Mouse (Mus musculus): Measurements from ENCODE around the gene Med13l. TPM values are rescaled to one million over a fixed set of nuclear protein-coding genes. Genes with fewer than 3 reads are reported as not detected.

Gene Med13l
- polyA plus RNA-seq, 1 experiment from 2014 or later = 18.2 TPM

DNA sequence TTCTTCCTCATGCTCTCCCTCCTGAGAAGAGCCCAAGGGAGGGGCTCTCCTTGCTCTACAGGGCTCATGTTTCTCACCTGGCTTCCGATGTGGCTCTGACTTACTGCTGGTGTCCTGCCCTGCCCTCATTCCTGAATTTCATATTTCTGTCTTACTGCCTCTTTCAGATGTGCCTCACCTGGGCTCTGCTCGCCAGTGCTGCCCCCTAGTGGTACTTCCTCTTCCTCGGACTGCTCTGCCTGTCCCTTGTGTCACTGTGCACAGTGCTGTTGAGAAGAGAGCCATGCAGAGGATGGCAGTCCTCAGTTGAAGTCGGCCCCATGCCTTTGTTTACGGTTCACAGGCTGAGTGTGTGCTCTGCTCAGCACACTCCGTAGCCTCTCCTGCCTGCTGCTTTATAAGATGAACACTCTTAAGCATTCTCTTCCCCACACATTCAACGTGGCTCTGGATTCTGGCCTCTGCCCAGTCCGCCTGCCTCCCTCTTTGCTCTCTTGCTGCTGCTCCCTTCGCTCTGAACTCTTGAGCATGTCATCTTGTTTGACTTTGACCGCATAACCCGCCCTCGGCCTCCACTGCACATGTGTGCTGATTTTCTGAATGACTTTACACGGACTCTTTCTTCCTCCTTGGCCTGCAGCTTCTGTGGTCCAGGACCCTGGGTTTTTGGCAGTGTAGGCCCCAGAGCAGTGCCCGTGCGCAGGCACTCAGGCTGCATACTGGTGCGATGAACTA, 147.9 kb downstream of the Med13l start:
- ATAC-seq (ENCODE audit: insufficient number of reproducible peaks, insufficient read depth, low FRiP score, low TSS enrichment) = no peak
- Histone ChIP-seq H3K36me3 (no peaks in the 10 kb centered on the region), H3K27ac (no peak overlapping the region), H3K9me3 (no peaks in the 10 kb centered on the region), H3K4me3 (no peak overlapping the region), H3K9ac (no peak overlapping the region), H3K4me2 (replicated peaks) (no peak overlapping the region), H3K27me3 (no peaks in the 10 kb centered on the region), H3K4me1 (peaks cover 70% of the 10 kb centered on the region)
- 63% methylated on average over 16 of the region's 16 CpGs for WGBS

DNA sequence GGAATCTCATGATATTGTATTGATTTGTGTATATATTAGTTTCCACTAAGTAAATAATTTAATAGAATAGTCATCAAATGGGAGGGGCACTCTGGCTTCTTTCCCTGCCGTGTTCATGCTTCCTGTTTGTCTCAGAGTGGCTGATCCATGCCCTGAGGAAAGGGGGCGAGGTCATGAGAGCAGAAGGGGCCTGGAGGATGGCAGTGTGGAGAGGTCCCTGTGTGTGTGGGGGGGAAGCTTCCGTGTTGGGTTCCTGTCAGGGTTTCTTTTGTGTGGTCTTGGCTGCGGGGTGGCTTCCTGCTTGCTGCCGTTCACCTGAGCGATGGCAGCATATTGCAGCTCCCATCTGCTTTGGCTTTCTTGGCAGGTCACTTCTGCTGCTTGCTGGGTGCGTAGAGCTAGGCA, 149.4 kb downstream of the Med13l start:
- WGBS = 52% methylated on average over 7 of the region's 7 CpGs
- no peaks in the 10 kb centered on the region for H3K27me3 ChIP-seq
- H3K27ac ChIP-seq = no peak overlapping the region
- peaks cover 60% of the 10 kb centered on the region for H3K4me1 ChIP-seq
- H3K4me2 ChIP-seq (replicated peaks) = no peak overlapping the region
- no peaks in the 10 kb centered on the region for H3K36me3 ChIP-seq
- no peak overlapping the region; the same call in 1 of the 2 replicates for H3K9ac ChIP-seq
- no peaks in the 10 kb centered on the region for H3K9me3 ChIP-seq
- no peak overlapping the region for H3K4me3 ChIP-seq
- ATAC-seq (ENCODE audit: insufficient number of reproducible peaks, insufficient read depth, low FRiP score, low TSS enrichment) = no peak

DNA sequence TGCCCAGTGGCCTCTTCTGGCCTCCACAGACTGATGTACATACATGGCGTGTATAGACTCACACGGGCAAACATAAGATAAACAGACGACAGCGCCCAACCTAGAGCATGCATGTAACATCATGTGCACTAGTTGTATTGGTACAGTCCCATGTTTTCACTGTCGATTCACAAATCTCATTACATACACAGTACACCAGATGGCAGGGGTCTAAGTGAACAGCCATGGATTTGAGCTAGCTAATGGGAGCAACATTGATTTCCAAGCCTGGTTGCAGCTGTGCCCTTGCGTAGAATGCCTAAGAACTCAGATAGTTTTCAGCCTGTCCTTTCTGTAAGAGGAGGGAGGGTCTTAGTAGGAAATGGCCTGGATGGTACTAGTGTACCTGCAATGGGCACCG, 155.0 kb downstream of the Med13l start:
- ATAC-seq (ENCODE audit: insufficient number of reproducible peaks, insufficient read depth, low FRiP score, low TSS enrichment) = no peak
- peaks cover 24% of the 10 kb centered on the region for H3K4me1 ChIP-seq
- whole genome bisulfite sequencing = 90% methylated on average over 7 of the region's 7 CpGs
- no peaks in the 10 kb centered on the region for H3K27me3 ChIP-seq
- no peak overlapping the region for H3K4me2 ChIP-seq (replicated peaks)
- H3K9me3 ChIP-seq = no peaks in the 10 kb centered on the region
- H3K9ac ChIP-seq = no peak overlapping the region
- H3K4me3 ChIP-seq = no peak overlapping the region
- H3K27ac ChIP-seq = no peak overlapping the region
- H3K36me3 ChIP-seq = no peaks in the 10 kb centered on the region

DNA sequence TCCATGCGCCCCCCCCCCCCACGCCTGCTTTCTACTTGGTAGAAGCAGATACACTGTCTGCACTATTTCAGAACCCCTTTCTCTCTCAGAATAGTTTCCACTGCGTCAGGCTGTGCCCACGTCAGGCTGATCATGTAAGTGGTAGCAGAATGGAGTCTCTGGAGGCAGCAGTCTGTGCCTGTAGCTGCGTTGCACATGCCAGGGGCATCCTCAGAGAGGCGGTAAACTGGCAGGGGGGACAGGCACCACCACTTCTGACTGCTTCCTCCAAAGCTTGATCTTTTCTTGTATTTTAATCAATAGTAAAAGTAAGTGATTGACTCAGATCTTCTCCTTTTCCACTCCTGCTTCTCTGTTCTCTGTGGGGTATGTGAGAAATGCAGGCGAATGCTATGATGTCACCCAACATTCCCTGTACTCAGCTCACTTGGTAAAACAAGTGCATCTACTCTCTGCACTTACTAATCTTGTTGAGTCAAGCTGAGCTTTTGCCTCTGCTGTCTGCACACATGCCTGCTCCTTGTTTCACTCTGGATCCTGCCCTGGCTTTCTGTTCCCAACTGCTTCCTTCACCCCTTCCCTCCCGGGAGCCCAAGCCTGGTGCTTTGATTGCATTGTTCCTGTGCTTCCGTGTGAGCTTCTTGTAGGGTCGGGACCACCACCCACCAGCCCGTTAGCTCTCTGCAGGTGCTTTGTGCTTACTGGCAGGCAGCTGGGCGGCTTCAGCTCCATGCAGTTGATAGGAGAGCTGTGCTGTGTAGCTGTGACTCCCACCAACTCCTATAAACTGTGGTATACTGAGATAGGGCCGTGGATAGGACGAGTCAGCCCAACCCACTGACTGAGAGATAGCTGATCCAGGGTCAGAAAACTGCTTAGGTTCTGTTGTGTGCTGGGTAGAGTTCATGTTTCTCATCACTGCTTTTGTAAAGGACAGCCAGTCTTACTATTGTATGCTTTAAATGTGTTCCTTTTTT, 156.1 kb downstream of the Med13l start:
- Histone ChIP-seq H3K4me2 (replicated peaks) (no peak overlapping the region), H3K36me3 (peaks cover 4% of the 10 kb centered on the region), H3K9me3 (no peaks in the 10 kb centered on the region), H3K4me1 (peaks cover 17% of the 10 kb centered on the region), H3K27ac (peak overlapping the region; percentile 23; the same call in 1 of the 2 replicates), H3K9ac (no peak overlapping the region), H3K27me3 (no peaks in the 10 kb centered on the region), H3K4me3 (no peak overlapping the region)
- WGBS = 62% methylated on average over 14 of the region's 14 CpGs
- no peak for ATAC-seq (ENCODE audit: insufficient number of reproducible peaks, insufficient read depth, low FRiP score, low TSS enrichment)

DNA sequence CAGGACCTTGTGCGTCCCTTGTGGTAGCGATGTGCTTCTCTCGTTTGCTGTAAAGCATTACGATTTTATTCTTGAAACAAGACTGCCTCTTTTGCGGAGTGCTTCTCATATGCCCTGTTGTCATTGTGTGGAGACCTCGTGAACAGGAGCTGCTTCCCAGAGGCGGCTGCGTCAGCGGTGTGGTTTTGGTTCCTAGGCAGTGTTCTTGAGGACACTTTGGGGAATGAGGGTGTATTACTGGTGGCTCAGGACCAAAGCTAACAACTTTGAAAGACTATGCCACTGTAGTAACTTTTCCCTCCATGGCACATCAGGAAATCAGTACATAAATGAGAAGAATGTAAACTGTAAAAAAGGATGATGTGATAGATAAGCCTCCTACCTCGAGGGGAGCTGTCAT, 157.0 kb downstream of the Med13l start:
- 78% methylated on average over 10 of the region's 10 CpGs for WGBS
- Histone ChIP-seq H3K4me2 (replicated peaks) (no peak overlapping the region), H3K9ac (no peak overlapping the region), H3K27ac (no peak overlapping the region), H3K4me1 (peaks cover 13% of the 10 kb centered on the region), H3K36me3 (peaks cover 13% of the 10 kb centered on the region), H3K9me3 (no peaks in the 10 kb centered on the region), H3K27me3 (no peaks in the 10 kb centered on the region), H3K4me3 (no peak overlapping the region)
- no peak for ATAC-seq (ENCODE audit: insufficient number of reproducible peaks, insufficient read depth, low FRiP score, low TSS enrichment)

DNA sequence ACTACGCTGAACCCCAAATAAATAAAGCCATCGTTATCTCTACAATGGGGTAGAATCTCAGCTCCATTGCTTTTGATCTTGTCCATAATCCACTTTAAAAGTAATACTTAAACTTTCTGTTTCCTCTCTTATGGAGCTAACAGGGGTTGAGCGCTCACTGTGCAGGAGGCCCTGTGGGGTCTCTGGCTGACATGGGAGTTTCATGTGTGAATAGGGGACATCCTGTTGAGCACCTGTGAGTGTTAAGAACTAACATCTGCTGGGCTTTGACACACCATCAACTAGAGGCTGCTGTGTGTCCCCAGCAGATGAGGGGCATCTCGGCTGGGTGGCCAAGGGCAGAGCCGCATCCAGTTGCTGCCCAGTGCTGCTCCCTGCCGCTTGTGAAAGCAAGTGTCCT, 157.6 kb downstream of the Med13l start:
- H3K27me3 ChIP-seq = no peaks in the 10 kb centered on the region
- peaks cover 13% of the 10 kb centered on the region for H3K4me1 ChIP-seq
- no peak for ATAC-seq (ENCODE audit: insufficient number of reproducible peaks, insufficient read depth, low FRiP score, low TSS enrichment)
- no peak overlapping the region for H3K4me2 ChIP-seq (replicated peaks)
- H3K27ac ChIP-seq = no peak overlapping the region
- no peaks in the 10 kb centered on the region for H3K9me3 ChIP-seq
- H3K36me3 ChIP-seq = peaks cover 17% of the 10 kb centered on the region
- no peak overlapping the region for H3K9ac ChIP-seq
- 86% methylated on average over 6 of the region's 6 CpGs for WGBS
- no peak overlapping the region for H3K4me3 ChIP-seq

DNA sequence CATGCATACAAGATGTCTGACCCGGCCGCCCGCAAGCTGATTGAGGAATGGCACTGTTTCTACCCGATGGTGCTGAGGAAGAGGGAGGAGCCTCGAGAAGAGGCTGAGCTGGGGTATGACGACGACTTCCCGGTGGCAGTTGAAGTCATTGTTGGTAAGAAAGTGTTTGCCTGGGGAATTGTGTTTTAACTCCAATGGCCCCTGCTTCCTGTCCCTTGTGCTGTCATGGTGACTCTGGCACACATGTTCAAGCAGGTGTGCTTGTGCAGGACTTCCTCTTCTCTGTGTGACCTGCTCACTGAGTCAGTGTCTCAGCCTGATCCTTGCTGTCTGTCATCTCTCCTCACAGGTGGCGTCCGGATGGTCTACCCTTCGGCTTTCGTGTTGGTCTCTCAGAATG, 160.9 kb downstream of the Med13l start:
- ATAC-seq (ENCODE audit: insufficient number of reproducible peaks, insufficient read depth, low FRiP score, low TSS enrichment) = no peak
- Histone ChIP-seq H3K27ac (no peak overlapping the region), H3K4me3 (no peak overlapping the region), H3K27me3 (no peaks in the 10 kb centered on the region), H3K36me3 (peaks cover 41% of the 10 kb centered on the region), H3K4me1 (peaks cover 6% of the 10 kb centered on the region), H3K9ac (no peak overlapping the region), H3K9me3 (no peaks in the 10 kb centered on the region), H3K4me2 (replicated peaks) (no peak overlapping the region)
- 81% methylated on average over 12 of the region's 12 CpGs for WGBS

DNA sequence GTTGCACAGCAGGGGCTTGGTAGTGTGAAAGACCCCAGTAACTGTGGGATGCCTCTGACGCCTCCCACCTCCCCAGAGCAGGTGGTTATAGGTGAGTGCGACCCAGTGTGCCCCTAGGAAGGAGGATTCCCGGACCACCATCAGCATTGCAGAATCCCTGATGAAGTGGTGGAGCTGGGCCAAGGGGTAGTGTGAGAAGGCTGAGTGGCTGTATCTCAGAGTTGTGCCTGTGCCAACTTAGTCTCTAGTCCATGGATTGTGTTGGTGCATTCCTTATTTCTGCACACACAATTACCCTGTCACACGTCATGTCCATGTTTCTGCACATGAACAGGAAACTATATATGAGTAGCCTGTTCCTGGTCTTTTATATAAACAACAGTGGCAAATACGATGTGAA, 161.4 kb downstream of the Med13l start:
- Histone ChIP-seq H3K36me3 (peaks cover 46% of the 10 kb centered on the region), H3K27ac (no peak overlapping the region), H3K4me3 (no peak overlapping the region), H3K4me1 (peaks cover 2% of the 10 kb centered on the region; the same call in 1 of the 2 replicates), H3K27me3 (no peaks in the 10 kb centered on the region), H3K9me3 (no peaks in the 10 kb centered on the region), H3K9ac (no peak overlapping the region), H3K4me2 (replicated peaks) (no peak overlapping the region)
- no peak for ATAC-seq (ENCODE audit: insufficient number of reproducible peaks, insufficient read depth, low FRiP score, low TSS enrichment)
- 87% methylated on average over 5 of the region's 5 CpGs for WGBS

DNA sequence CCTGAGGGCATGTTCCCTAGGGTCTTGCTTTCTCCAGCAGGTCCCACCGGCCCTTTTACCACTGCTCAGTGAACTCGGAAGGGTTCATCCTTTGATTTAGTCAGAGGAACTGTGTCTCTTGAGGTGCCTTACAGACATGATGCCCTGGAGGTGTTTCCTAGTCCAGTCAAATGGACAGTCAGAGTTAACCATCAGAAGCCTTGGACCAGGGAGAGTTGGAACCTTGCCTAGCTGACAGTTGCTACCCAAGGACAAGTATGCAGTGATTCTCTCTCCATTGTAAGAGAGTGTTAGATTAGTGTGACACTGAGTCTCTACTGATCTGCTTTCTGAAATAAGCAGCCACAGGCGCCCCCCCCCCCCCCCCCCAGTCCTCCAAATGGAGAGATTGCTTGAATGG, 162.0 kb downstream of the Med13l start:
- 71% methylated on average over 3 of the region's 3 CpGs for WGBS
- Histone ChIP-seq H3K4me2 (replicated peaks) (no peak overlapping the region), H3K4me1 (no peaks in the 10 kb centered on the region), H3K9me3 (no peaks in the 10 kb centered on the region), H3K27ac (no peak overlapping the region), H3K27me3 (no peaks in the 10 kb centered on the region), H3K4me3 (no peak overlapping the region), H3K9ac (no peak overlapping the region), H3K36me3 (peaks cover 52% of the 10 kb centered on the region)
- no peak for ATAC-seq (ENCODE audit: insufficient number of reproducible peaks, insufficient read depth, low FRiP score, low TSS enrichment)

DNA sequence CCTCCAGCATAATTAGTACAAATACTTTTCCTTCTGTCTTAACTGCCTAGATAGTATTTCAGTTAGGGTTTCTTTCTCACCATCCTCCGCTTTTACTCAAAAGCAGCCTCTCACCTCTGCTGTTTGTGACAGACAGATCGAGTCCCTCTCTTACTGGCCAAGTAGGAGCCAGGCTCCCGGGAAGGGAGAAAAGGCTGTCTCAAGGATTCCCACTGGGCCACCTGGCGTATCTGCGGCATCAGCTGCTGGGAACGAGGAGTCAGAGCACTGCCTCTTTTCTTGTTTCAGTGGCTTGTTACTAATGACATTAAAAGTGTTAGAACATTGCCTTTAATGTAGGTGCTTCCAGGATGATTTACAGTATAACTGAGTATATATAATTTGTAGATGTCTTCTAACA, 164.9 kb downstream of the Med13l start:
- H3K4me2 ChIP-seq (replicated peaks) = no peak overlapping the region
- H3K27ac ChIP-seq = no peak overlapping the region
- no peak overlapping the region for H3K4me3 ChIP-seq
- no peaks in the 10 kb centered on the region for H3K9me3 ChIP-seq
- ATAC-seq (ENCODE audit: insufficient number of reproducible peaks, insufficient read depth, low FRiP score, low TSS enrichment) = no peak
- no peak overlapping the region for H3K9ac ChIP-seq
- WGBS = 80% methylated on average over 6 of the region's 6 CpGs
- no peaks in the 10 kb centered on the region for H3K27me3 ChIP-seq
- no peaks in the 10 kb centered on the region for H3K4me1 ChIP-seq
- peaks cover 80% of the 10 kb centered on the region for H3K36me3 ChIP-seq

DNA sequence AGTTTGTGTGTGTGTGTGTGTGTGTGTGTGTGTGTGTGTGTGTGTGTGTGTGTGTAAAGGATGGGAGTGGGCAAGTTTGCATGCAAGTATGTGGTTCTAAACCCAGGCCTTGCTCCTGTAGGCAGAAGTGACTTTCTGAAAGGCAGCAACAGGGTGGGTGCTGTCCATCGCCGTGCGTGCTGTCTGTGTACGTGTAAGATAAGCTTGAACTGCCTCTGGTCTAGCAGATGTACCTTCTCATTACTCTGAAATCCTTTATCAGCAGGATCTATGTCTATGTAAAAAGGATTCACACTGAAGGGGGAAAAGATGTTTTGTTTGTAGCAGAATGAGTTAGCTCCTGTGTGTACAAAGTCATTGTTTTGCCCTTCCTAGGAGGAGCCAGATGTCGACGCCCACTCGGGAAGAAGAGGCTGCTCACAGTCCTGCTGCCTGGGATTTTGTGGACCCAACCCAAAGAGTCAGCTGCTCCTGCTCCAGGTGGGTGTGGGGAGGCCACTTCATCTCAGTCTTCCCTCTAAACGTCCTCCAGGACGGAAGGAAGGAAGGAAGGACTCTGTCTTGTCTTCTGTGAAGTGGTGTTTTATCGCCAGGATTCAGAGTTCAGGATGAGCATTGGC, 165.5 kb downstream of the Med13l start:
- ATAC-seq (ENCODE audit: insufficient number of reproducible peaks, insufficient read depth, low FRiP score, low TSS enrichment) = no peak
- Histone ChIP-seq H3K27ac (no peak overlapping the region), H3K36me3 (peaks cover 84% of the 10 kb centered on the region), H3K4me1 (no peaks in the 10 kb centered on the region), H3K9me3 (no peaks in the 10 kb centered on the region), H3K4me2 (replicated peaks) (no peak overlapping the region), H3K27me3 (no peaks in the 10 kb centered on the region), H3K4me3 (no peak overlapping the region), H3K9ac (no peak overlapping the region)
- WGBS = 84% methylated on average over 10 of the region's 10 CpGs

Measured in embryonic facial prominence, embryonic 12.5 days (tissue).